In genomic region chr16:17619198-17620105, GRCm38 (mm10) we compare ENCODE assay signal across 8 mouse cellular contexts. TPM values are rescaled to one million over a fixed set of nuclear protein-coding genes. Genes with fewer than 3 reads are reported as not detected.
DNase-seq lines count a peak whose midpoint lies in the region; ATAC-seq lines count a peak whose summit lies in the region.

TSS of gene Smpd4 (plus strand) at chr16:17619354.

- H3K4me2 ChIP-seq in hindbrain, embryonic 15.5 days, result peak within 1 kb of the TSS; percentile 85

- no peak within 1 kb of the TSS; the same call in 1 of the 2 replicates for H3K27ac ChIP-seq in hindbrain, embryonic 15.5 days (replicated peaks)

- H3K27me3 ChIP-seq in hindbrain, embryonic 15.5 days, result no peaks in the 10 kb centered on the region

- H3K9ac ChIP-seq in hindbrain, embryonic 15.5 days, result peak within 1 kb of the TSS; percentile 71

- H3K4me1 ChIP-seq in hindbrain, embryonic 15.5 days (replicated peaks), result peaks cover 17% of the 10 kb centered on the region

- peak; percentile 85 for ATAC-seq in hindbrain, embryonic 15.5 days (ENCODE audit: low FRiP score, low read depth)

- 3% methylated on average over 60 of the region's 60 CpGs for WGBS in hindbrain, embryonic 15.5 days

- H3K4me3 ChIP-seq in hindbrain, embryonic 15.5 days, result peak within 1 kb of the TSS; percentile 71

- peak; percentile 94 for DNase-seq in ZHBTc4 (ENCODE audit: low read depth, low spot score)
- DNase-seq in cerebellum, postnatal 4 days (ENCODE audit: low spot score in 2 of 2), result peak; percentile 93 to 96
- peak; percentile 92 for DNase-seq in gastrocnemius, adult 18-20 months (ENCODE audit: low spot score)
- DNase-seq in layer of hippocampus, postnatal 36 days, result peak; percentile 85 to 88
- DNase-seq in lung, postnatal 36 days, result peak; percentile 96
- peak; percentile 94 for DNase-seq in retina, embryonic 14.5 days (ENCODE audit: low spot score)
- DNase-seq in thymus, postnatal 4 days, result peak; percentile 96

- peaks cover 16% of the 10 kb centered on the region for H3K36me3 ChIP-seq in hindbrain, embryonic 15.5 days

- H3K9me3 ChIP-seq in hindbrain, embryonic 15.5 days, result no peaks in the 10 kb centered on the region

RNA-seq across cellular contexts. Expression of gene Smpd4, which starts in this region (rescaled TPM):
- 10 to 100 TPM; 10.4 to 14.3 TPM for total RNA-seq in gastrocnemius, adult 18-20 months (2021)
- polyA plus RNA-seq in hindbrain, embryonic 15.5 days (2015; fragmentation: Nextera tagmentation; extraction: Ambion mirVana), result 25.1 and 30.7 TPM in 2 replicates
- 10 to 100 TPM; 48.9 to 60.5 TPM for total RNA-seq in layer of hippocampus, postnatal 36 days (2021)
